Mouse (Mus musculus): ENCODE results near the gene Son. TPM values are rescaled to one million over a fixed set of nuclear protein-coding genes. Genes with fewer than 3 reads are reported as not detected.

Son gene
- total RNA-seq, 1 experiment from 2014 or later = 279 TPM

GRCm38 (mm10) chr16:91661397-91661796, 14.1 kb downstream of the Son start:
- no peak for ATAC-seq (replicated peaks in 1 of 2; ENCODE audit: insufficient read depth in 1 of 2, low FRiP score in 2 of 2, low TSS enrichment in 1 of 2, low read depth in 1 of 2, poor library complexity in 2 of 2, severe bottlenecking in 2 of 2)

- ATAC-seq (replicated peaks in 1 of 2; ENCODE audit: insufficient read depth in 1 of 2, low FRiP score in 2 of 2, low TSS enrichment in 1 of 2, low read depth in 1 of 2, poor library complexity in 2 of 2, severe bottlenecking in 2 of 2) = no peak
Observed at GRCm38 (mm10) chr16:91662336-91662735, 15.0 kb downstream of the Son start.

GRCm38 (mm10) chr16:91663795-91664194, 16.5 kb downstream of the Son start:
- no peak for ATAC-seq (replicated peaks in 1 of 2; ENCODE audit: insufficient read depth in 1 of 2, low FRiP score in 2 of 2, low TSS enrichment in 1 of 2, low read depth in 1 of 2, poor library complexity in 2 of 2, severe bottlenecking in 2 of 2)

GRCm38 (mm10) chr16:91674500-91674899, 27.2 kb downstream of the Son start:
- ATAC-seq (replicated peaks in 1 of 2; ENCODE audit: insufficient read depth in 1 of 2, low FRiP score in 2 of 2, low TSS enrichment in 1 of 2, low read depth in 1 of 2, poor library complexity in 2 of 2, severe bottlenecking in 2 of 2) = no peak

- ATAC-seq (replicated peaks in 1 of 2; ENCODE audit: insufficient read depth in 1 of 2, low FRiP score in 2 of 2, low TSS enrichment in 1 of 2, low read depth in 1 of 2, poor library complexity in 2 of 2, severe bottlenecking in 2 of 2) = peak in 1 of 2 experiments; percentile 79; a peak in 2 of 4 replicates
Observed at GRCm38 (mm10) chr16:91678147-91678911, 31.0 kb downstream of the Son start.

GRCm38 (mm10) chr16:91680656-91681055, 33.4 kb downstream of the Son start:
- ATAC-seq (replicated peaks in 1 of 2; ENCODE audit: insufficient read depth in 1 of 2, low FRiP score in 2 of 2, low TSS enrichment in 1 of 2, low read depth in 1 of 2, poor library complexity in 2 of 2, severe bottlenecking in 2 of 2) = no peak

GRCm38 (mm10) chr16:91685526-91685925, 38.2 kb downstream of the Son start:
- ATAC-seq (replicated peaks in 1 of 2; ENCODE audit: insufficient read depth in 1 of 2, low FRiP score in 2 of 2, low TSS enrichment in 1 of 2, low read depth in 1 of 2, poor library complexity in 2 of 2, severe bottlenecking in 2 of 2) = peak; percentile 8 to 44; a peak in 1 of 4 replicates

- ATAC-seq (replicated peaks in 1 of 2; ENCODE audit: insufficient read depth in 1 of 2, low FRiP score in 2 of 2, low TSS enrichment in 1 of 2, low read depth in 1 of 2, poor library complexity in 2 of 2, severe bottlenecking in 2 of 2) = no peak
Observed at GRCm38 (mm10) chr16:91686369-91686768, 39.1 kb downstream of the Son start.

- ATAC-seq (replicated peaks in 1 of 2; ENCODE audit: insufficient read depth in 1 of 2, low FRiP score in 2 of 2, low TSS enrichment in 1 of 2, low read depth in 1 of 2, poor library complexity in 2 of 2, severe bottlenecking in 2 of 2) = no peak
Observed at GRCm38 (mm10) chr16:91688023-91688618, 40.8 kb downstream of the Son start.

GRCm38 (mm10) chr16:91688619-91689334, 41.5 kb downstream of the Son start, which contains the start of gene Donson:
Donson (minus strand) TSS chr16:91688770.
- ATAC-seq (replicated peaks in 1 of 2; ENCODE audit: insufficient read depth in 1 of 2, low FRiP score in 2 of 2, low TSS enrichment in 1 of 2, low read depth in 1 of 2, poor library complexity in 2 of 2, severe bottlenecking in 2 of 2) = peak; percentile 77 to 83

- no peak for ATAC-seq (replicated peaks in 1 of 2; ENCODE audit: insufficient read depth in 1 of 2, low FRiP score in 2 of 2, low TSS enrichment in 1 of 2, low read depth in 1 of 2, poor library complexity in 2 of 2, severe bottlenecking in 2 of 2)
Observed at GRCm38 (mm10) chr16:91689791-91690190, 42.5 kb downstream of the Son start.

GRCm38 (mm10) chr16:91694455-91695084, 47.3 kb downstream of the Son start:
- peak; percentile 88 to 92 for ATAC-seq (replicated peaks in 1 of 2; ENCODE audit: insufficient read depth in 1 of 2, low FRiP score in 2 of 2, low TSS enrichment in 1 of 2, low read depth in 1 of 2, poor library complexity in 2 of 2, severe bottlenecking in 2 of 2)

GRCm38 (mm10) chr16:91695108-91695755, 47.9 kb downstream of the Son start:
- ATAC-seq (replicated peaks in 1 of 2; ENCODE audit: insufficient read depth in 1 of 2, low FRiP score in 2 of 2, low TSS enrichment in 1 of 2, low read depth in 1 of 2, poor library complexity in 2 of 2, severe bottlenecking in 2 of 2) = peak in 1 of 2 experiments; percentile 49; a peak in 3 of 4 replicates

GRCm38 (mm10) chr16:91698995-91699394, 51.7 kb downstream of the Son start:
- ATAC-seq (replicated peaks in 1 of 2; ENCODE audit: insufficient read depth in 1 of 2, low FRiP score in 2 of 2, low TSS enrichment in 1 of 2, low read depth in 1 of 2, poor library complexity in 2 of 2, severe bottlenecking in 2 of 2) = no peak

GRCm38 (mm10) chr16:91701908-91702307, 54.6 kb downstream of the Son start:
- ATAC-seq (replicated peaks in 1 of 2; ENCODE audit: insufficient read depth in 1 of 2, low FRiP score in 2 of 2, low TSS enrichment in 1 of 2, low read depth in 1 of 2, poor library complexity in 2 of 2, severe bottlenecking in 2 of 2) = no peak

- no peak for ATAC-seq (replicated peaks in 1 of 2; ENCODE audit: insufficient read depth in 1 of 2, low FRiP score in 2 of 2, low TSS enrichment in 1 of 2, low read depth in 1 of 2, poor library complexity in 2 of 2, severe bottlenecking in 2 of 2)
Observed at GRCm38 (mm10) chr16:91702771-91703188, 55.5 kb downstream of the Son start.

- ATAC-seq (replicated peaks in 1 of 2; ENCODE audit: insufficient read depth in 1 of 2, low FRiP score in 2 of 2, low TSS enrichment in 1 of 2, low read depth in 1 of 2, poor library complexity in 2 of 2, severe bottlenecking in 2 of 2) = no peak
Observed at GRCm38 (mm10) chr16:91704603-91705340, 57.5 kb downstream of the Son start.

Data from hematopoietic stem cell, adult 5-6 weeks (primary cell).